Mouse (Mus musculus): ENCODE data around the gene Car5a.

Gene Car5a

DNA sequence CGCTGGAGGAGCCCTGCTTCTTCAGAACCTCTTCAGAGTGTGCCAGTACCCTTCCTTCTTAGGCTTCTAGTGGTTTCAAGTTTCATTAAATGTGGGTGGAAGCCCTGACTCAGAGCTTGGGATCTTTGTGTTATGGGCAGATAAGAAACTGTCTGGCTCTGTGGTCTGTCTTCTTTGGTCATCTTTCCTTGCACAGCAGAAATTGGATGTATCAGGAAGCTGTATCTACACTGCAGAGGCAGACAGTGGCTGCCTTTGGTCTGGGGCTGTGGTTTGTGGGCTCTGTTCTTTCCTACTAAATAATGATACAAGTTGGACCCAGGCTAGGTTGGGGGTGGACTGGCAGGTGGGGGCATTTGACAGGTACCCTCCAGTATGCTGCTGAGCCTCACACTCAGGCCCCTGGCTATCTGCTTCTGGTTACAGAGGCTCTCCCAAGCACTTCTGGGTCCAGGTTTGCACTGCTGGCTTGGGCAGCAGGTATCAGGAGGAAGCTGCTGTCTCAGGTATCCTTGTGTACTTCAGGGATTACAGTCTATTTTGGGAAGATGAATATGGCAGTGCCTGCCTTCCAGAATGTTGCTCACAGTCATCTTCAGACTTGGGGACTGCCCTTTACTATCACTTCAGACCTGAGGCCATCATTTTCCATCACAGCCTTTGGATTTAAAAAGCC is 11.3 kb upstream of the Car5a start:
- no peak for DNase-seq (ENCODE audit: low spot score in 2 of 2)

DNA sequence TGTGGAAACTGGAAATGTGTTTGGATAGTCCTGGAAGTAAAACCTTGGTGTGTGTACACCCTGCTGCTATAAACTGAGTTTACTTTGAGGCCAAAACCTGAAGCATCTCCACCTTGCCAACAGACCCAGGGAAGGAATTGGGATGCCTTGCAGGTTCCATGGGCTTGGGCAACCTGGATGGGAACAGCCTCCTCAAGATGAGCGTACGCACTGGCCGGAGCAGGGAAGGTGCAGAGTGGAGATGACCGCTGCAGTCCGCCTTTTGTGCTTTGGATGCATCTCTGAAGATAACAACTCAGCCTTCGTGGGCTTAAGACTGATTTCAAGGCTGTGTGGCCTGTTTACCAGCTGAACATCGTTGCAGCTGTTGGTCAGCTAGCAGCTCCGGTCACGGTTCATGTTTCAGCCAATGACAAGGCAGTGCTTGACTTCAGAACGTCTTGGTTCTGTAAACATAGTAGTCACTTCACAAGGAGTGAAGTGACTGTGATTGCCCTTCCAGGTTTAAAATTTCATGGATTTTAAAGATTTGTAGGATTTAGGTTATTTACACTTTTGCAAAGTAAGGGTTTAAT is 10.4 kb upstream of the Car5a start:
- no peak for DNase-seq (ENCODE audit: low spot score in 2 of 2)

DNA sequence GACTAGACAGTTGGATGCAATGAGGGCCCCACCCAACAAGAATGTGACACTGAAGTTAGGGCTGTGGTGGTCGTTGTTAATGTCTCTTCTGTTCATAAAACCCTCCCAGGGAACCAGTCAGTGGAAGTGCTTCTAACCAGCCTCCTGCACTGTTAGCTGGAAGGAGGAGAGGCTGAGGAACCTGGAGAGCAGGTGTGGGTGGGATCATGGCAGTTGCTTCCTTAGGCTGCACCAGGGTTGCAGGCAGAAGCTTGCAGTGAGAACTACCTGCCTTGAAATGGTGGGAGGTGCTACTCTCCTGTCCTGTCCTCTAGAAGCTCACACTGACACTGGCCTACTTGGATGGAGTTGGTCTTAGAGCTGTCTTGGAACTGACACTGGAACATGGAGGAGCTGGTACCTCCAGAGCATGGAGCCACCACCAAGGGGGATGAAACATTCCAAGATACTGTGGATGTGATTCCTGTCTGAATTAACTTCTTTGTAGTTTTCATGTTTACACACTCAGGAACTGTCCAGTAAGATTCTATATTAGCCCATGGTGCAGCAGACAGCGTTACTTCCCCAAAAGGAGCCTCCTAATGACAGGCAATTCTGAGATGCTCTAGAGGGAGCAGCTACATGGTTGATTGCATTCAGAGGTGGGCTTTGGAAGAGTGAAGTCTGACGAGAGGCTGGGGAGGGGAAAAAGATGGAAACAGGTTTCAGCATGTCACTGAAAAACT is 9.3 kb upstream of the Car5a start:
- DNase-seq (ENCODE audit: low spot score in 2 of 2), result no peak

DNA sequence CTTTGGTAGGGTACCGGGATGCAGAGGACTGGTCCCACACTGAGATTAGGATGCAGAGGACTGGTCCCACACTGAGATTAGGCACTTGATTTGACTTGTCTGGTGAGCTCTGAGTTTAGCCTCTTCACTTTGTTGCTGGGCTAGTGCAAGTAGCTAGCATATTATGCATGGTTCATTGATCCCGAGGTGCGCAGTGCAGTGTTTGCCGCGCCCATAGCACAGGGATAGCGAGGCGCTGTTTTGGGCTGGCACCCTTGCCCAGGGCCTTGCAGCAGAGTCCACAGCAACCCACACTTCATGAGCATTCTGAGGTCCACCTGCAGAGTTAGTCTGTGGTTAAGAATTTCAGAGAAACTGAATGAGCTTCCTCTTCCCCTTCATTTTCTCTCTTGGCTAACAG is 8.1 kb upstream of the Car5a start:
- no peak for DNase-seq (ENCODE audit: low spot score in 2 of 2)

DNA sequence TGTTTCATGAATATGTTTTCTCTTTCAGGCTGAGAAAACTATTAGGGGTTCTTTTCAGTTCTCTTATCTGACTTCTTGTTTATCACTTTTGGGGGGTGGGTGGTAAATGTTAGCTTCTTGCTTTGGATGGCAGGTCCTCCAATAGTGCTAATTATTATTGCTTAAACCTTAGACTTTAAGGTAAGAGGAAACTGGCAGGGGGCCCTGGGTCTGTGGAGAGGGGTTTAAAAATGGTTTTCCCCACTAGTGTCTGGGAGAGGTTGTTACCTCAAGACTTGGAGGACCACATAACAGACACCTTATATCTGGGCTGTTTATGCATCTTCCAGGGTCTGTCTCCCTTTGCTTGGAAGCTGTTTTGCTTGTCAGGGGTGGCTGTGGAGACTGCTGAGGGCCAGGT is 7.4 kb upstream of the Car5a start:
- DNase-seq (ENCODE audit: low spot score in 2 of 2), result no peak

DNA sequence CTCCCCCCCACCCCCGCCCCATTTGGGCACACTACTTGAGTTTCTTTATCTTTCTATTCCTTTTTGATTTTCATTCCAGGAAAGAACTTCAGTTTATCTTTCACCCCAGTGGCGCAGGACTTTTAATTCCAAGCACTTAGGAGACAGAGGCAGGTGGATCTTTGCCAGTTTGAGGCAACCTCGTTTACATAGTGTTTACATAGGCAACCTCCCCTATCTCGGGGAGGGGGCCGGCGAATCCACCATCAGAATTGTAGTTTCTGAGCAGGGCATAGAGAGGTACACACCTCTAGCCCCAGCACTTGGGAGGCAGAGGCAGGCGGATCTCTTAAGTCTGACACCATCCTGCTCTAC is 6.9 kb upstream of the Car5a start:
- no peak for DNase-seq (ENCODE audit: low spot score in 2 of 2)

DNA sequence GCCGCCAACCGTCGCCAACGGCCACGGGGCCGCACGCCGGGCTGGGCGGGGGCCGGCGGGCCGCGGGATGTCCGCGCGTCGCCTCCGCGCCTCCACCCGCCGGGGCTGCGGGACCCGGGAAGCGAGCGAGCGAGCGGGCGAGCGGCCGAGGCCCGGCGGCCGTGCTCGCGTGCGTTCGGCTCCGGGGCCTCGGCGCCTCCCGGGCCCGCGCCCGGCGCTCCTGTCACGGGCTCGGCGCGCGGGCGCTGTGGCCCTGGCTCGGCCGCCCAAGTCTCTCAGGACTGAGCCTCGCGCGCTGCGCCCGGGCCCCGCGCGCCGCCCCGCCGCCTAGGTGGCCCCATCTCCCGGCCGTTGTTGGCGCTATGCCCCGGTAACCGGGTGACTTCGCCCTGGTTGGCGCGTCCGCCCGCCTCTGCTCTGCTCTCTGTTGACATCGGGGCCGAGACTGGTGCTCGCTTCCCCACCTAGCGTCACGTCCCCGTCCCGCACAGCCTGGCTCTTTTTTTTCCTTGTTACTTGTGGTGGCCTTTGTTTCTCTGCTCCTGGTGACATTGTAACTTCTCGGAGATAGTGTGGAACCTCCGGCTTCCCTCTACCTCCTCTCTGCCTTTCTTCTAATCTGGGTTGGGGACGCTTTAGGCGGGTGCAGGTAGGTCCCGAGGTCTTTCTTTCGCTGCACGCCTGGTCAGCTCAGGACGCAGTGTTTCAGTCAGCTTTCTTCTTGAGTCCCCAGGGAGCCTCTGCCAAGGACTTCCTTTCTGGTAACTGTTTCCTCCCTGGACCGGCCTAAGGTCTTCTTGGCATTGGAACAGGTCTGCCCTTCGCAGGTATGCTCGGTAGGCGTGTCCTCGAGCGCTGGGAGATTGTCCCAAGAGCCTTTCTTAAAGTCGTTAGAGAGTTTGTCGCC is 6.3 kb upstream of the Car5a start:
- DNase-seq (ENCODE audit: low spot score in 2 of 2), result peak; percentile 79 to 84

DNA sequence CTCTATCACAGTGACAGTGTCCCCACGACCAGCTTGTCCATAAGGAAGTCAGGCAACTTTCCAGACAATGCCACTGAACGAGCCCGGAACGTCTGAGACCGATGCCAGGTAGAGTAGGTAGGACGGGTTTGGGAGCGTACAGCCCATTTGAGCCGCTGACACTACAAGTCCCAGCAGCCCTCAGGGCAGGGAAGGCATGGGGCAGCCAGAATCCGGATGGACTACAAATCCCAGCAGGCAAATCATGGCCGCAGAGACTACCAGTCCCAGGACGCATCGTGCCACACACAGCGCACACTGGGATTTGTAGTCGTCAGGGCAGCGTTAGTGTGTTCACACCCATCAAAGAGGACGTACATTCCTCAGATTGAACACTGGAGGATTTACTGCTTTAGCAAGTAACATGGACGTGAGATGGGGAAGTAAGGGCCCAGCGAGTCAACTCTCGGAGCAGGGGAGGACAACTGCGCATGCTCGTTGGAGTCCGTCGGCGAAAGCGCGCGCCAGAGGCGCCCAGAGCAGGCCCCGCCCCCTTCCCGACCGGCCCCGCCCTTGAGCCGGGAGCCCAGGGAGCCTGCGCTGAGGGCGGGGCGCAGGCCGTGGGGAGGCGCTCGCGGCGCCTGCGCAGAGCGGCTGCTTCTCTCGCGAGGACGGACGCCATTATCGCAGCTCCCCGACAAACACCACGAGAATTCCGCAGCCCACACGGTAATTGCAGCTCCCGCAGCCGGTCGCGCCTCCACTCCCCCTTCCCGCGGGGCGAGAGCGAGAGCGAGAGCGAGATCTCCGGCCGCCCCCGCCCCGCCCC is 5.4 kb upstream of the Car5a start:
- peak; percentile 98 to 99 for DNase-seq (ENCODE audit: low spot score in 2 of 2)

DNA sequence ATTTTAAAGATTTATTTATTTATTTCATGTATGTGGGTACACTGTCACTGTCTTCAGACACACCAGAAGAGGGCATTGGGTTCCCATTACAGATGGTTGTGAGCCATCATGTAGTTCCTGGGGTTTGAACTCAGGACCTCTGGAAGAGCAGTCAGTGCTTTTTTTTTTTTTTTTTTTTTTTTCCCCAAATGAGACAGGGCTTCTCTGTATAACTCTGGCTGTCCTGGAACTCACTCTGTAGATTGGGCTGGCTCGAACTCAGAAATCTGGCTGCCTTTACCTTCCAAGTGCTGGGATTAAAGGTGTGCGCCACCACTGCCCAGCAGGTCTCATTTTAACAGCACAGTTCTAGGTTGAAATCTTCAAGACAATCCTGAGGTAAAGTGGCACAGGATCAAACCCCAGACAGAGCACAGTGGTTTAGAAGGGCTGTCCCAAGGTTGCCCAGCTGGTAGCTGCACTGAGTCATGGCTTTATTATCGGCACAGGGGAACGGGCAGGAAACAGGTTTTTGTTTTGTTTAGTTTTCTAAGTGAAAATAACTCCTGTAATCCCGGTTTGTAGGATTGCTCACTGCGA is 4.6 kb upstream of the Car5a start, which contains the start of gene Banp:
TSS of gene Banp (plus strand) at position 529 of the 579 bp plus-strand sequence.
- DNase-seq (ENCODE audit: low spot score in 2 of 2), result no peak

DNA sequence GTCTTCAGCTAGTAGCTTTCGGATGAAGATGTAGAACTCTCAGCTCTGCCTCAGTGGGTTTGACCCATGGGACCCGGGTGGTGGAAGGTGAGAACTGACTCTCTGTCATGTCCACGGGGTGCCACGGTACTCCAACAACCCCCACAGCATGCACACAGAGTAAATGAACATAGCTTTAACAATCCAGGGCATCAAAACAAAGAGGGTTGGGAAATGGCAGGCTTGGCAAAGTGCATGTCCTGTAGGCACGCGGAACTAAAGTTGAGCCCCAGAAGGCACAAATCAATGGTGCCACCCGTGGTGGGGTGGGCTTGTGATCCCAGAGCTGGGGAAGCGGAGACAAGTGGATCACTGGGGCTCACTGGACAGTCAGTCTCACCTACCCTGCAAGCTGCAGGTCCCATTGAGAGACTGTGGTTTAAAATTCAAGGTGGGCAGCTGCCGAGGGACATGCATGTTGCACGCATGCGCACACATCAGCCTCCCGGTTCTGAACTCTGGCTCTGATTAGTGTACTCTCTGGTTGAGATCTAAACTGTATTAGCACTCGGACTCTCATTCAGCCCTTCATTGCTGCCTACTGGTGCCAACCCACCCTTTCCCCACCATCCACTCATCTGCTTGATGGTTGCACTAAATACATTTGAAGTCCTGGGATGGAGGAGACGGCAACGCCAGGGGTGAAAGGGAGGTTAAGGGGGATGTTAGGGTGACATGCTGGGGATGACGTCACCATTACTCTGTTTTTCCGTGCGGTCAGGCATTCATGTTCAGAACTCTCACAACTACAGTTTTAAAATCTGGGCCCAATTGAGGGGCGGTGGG is 3.8 kb upstream of the Car5a start:
- no peak for DNase-seq (ENCODE audit: low spot score in 2 of 2)

DNA sequence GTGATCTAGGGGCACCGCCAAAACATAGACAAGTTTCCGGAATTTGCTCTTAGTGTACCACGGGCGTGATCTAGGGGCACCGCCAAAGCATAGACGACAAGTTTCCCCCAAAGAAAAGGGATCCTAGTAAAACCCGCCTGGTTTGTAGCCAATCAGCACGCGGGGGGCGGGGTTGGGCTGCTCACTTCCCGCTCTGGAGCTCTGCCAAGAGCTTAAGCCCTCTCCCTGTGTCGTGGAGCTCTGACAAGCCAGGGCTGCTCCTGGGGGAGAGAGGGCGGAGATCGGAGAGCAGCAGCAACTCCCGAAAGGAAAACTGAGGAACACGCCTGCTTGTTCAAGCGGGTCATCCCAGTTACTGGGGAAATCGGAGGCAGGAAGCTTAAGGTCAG is 3.0 kb upstream of the Car5a start:
- peak; percentile 93 to 94 for DNase-seq (ENCODE audit: low spot score in 2 of 2)

DNA sequence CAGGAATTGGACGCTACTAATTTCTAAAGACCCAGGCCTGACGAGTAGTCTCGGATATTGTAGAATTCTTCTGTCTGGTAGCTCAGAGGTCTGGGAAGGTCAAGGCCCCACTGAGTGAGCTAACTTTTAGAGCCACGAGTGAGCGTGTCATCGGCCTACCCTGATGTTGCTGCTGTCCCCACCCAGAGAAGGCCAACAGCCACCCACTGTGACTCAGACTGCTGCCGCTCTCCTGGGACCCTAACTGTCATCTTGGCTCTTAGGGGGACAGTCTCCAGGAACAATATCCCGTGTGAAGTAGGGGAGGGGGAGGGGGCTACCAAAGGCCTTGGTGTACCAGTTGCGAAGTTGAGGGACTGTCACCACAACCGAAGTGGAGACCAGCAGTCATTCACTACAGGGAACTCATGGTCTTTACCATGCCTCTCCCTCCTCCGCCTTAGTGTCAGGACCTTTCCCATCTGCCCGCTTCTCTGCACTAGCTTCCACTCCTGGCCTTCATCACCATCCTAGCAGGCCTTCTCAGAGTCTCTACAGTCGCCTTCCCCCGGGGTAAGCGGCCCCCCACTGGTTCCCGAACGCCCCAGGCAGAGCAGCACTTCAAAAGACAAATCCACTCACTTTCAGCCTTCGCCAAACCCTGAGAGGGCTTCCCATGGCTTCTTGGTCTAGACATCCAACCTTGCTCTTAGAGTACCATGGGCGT is 2.5 kb upstream of the Car5a start:
- no peak for DNase-seq (ENCODE audit: low spot score in 2 of 2)

DNA sequence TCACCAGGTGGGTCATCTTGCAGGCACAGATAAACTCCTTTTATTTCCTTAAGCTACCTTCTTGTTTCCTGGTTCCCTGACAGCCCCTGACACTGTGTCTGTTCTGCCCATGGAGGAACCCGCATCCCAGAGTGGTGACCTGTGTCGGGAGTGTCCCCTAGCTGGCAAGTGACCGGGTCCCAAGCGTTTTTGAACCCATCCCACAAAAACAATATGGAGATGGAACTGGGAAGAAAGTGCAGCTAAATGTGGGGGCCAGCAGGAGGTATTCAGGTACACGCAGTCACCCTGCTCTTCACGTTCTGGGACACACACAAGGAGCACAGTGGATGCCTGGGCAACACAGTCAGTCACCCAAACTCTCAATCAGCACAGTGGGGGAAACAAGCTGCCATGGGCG is 1.6 kb upstream of the Car5a start:
- no peak for DNase-seq (ENCODE audit: low spot score in 2 of 2)

DNA sequence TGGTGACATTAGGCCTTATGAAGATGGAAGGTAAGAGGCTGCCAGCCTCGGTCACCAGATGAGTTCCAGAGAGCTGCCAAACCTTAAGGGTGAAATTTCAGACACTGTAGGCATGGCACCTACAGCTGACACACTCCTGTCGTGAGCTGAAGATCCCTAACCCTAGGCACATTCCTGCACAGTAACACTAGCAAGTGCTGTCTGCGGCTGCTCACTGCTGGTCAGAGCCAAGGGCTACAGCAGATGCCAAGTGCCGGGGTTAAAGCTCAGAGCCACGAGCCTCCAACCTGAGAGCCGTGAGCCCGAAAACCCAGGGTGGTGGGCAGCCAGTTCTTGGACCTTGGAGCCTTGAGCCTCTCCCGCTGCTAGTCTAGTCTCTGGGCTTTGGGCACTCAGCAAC is 988 bp downstream of the Car5a start:
- no peak for DNase-seq (ENCODE audit: low spot score in 2 of 2)

DNA sequence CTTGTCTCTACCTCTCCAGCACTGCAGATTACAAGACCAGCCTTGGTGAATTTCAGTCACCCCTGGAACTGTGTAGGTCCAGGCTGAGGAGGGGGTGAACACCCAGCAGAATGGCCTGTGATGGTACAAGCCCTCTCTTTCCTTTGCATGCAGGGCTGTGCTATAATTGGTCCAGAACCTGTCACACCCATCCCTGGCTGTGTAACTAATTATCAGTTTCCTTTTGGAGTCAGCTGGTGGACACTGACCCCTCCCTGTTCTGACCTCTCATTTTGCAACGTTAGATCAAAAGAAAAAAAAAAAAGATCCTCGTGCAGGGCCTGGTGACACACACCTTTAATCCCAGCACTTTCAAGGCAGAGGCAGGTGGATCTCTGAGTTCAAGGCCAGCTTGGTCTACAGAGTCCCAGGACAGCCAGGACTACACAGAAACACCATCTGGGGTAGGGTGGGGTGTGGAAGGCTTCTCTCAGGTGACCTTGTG is 1.6 kb downstream of the Car5a start:
- DNase-seq (ENCODE audit: low spot score in 2 of 2), result no peak

DNA sequence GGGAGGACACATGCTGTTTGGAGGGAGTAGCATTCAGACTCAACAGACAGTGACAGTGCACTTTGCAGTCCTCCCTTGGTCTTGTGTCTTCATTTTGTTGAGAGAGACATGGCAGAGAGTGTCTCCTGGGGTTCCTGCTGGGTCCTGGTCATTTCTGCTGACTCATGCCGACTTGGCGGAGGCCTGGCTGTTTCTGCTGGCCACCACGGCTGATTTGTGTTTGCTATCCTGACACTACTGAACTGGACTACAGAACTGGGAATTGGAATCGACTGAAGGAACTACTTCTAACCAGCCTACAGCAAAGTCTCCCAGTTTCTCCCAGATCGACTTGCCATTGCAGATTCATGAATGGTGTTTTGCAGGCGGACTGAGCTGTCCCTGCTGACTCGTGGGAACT is 6.0 kb downstream of the Car5a start:
- DNase-seq (ENCODE audit: low spot score in 2 of 2), result no peak

DNA sequence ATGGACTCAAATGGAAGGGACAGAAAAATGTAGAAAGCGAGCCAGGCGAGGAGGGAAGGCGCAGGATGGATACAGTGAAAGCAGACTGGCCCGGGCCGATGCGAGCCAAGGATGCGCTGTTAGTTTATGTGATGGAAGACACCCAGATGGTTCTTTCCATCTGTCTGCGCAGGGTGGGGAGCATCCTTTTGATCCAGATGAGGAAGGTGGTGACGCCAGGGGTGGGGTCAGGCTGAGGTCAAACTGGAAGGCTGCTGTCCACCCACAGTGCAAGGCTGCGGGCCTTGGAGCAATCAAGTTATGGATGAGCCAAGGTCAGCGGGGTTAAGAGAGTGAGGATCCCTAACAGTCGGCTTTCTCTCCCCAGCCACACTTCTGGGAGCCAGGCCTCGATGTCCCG is 8.3 kb downstream of the Car5a start:
- DNase-seq (ENCODE audit: low spot score in 2 of 2), result no peak

DNA sequence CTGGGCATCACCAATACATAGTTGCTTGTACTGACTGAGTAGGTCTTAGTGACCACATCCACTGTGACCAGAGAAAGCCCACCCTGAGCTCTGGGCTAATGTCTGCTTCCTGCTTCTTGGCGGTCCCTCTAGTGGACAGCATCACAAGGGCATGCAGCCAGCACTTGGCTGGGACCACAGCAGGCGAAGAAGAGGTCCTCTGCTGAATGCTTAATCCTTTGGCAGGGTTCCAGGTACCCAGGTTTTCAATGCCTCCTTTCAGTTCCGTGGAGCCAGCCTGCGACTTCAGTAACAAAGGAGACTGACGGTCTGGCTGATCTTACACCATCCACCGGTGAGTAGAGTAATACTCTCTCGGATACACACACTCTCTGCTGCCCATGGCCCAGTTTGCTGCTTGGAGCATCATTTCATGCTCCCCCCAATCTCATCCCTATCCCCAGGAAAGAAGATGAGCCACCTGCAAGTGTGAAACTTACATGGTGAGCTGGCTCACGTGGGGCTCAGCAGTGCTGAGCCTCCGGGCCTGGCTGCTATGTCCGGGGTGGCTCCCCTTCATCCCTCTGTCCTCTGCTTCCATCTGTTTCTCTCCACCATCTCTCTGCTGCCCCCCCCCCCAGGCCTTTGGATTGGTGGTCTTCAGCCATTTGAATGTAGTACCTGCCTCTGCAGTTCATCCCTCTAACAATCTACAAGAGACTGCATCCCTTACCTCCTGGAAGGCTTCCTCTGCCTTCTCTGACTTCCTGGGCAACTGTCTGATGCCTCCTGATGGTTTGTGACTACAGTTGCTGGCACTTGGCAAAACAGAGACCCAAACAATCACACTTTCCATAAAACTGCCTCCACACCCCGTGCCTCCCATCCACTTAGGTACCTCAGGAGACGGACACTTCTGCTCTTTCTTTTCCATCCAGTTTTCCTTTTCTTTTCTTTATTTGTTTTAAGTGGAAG is 9.1 kb downstream of the Car5a start:
- peak; percentile 93 to 94 for DNase-seq (ENCODE audit: low spot score in 2 of 2)
